Mouse (Mus musculus) heart, embryonic 11.5 days (tissue): Measurements from ENCODE around the gene Batf3. TPM values are rescaled to one million over a fixed set of nuclear protein-coding genes. Genes with fewer than 3 reads are reported as not detected.

ENCODE experiments used
- ATAC-seq: fragments of 200-750 bp; cut with Nextera tagmentation; replicated peaks from 2 replicates; pipeline ENCODE4 v1.8.0; 2017; ENCODE audit warnings: moderate library complexity; ENCODE audit not compliant: insufficient number of reproducible peaks, low FRiP score, low TSS enrichment
- H3K27ac ChIP-seq: fragments of 300-500 bp; sonication (generic); 2 replicates; pipeline ENCODE4 v1.5.1; 2014; ENCODE audit warnings: mild to moderate bottlenecking, low read depth, low read length
- H3K27me3 ChIP-seq: fragments of 300-500 bp; sonication (generic); 2 replicates; pipeline ENCODE4 v1.6.1; 2014; ENCODE audit warnings: mild to moderate bottlenecking, low read length, mixed read lengths; ENCODE audit not compliant: control insufficient read depth, insufficient read depth
- H3K36me3 ChIP-seq: fragments of 300-500 bp; sonication (generic); 2 replicates; pipeline ENCODE4 v1.6.1; 2014; ENCODE audit warnings: mild to moderate bottlenecking, low read length, moderate library complexity, mixed read lengths; ENCODE audit not compliant: control insufficient read depth, insufficient read depth
- H3K4me1 ChIP-seq: fragments of 300-500 bp; sonication (generic); 2 replicates; pipeline ENCODE4 v1.6.1; 2014; ENCODE audit warnings: low read length; ENCODE audit not compliant: control insufficient read depth, insufficient read depth
- H3K4me2 ChIP-seq: fragments of 300-500 bp; sonication (generic); 2 replicates; pipeline ENCODE4 v1.6.1; 2014; ENCODE audit warnings: mild to moderate bottlenecking, moderate library complexity
- H3K4me3 ChIP-seq: fragments of 300-500 bp; sonication (generic); 2 replicates; pipeline ENCODE4 v1.5.1; 2014; ENCODE audit warnings: low read depth, low read length
- H3K9ac ChIP-seq: fragments of 300-500 bp; sonication (generic); 2 replicates; pipeline ENCODE4 v1.6.1; 2014; ENCODE audit warnings: mild to moderate bottlenecking, low read depth, low read length, moderate library complexity
- H3K9me3 ChIP-seq: fragments of 300-500 bp; sonication (generic); replicated peaks from 2 replicates; pipeline ENCODE4 v1.6.1; 2016; ENCODE audit warnings: low read length; ENCODE audit not compliant: control insufficient read depth
- WGBS: fragments of 180-500 bp; shearing (Covaris S2); extraction: QIAGEN DNeasy Blood & Tissue Kit; methylation state at CpG from one replicate; pipeline ENCODE4 v1.1.7; 2014; ENCODE audit not compliant: insufficient replicate concordance; 5-methylcytosine and 5-hydroxymethylcytosine counted together
- polyA plus RNA-seq: library from polyadenylated mRNA; unstranded; fragments of >200 nt; fragmentation: Nextera tagmentation; extraction: Ambion mirVana; gene quantifications from 2 replicates; pipeline ENCODE4 v1.2.1, GENCODE M21; 2014

Batf3 gene
- polyA plus RNA-seq, 1 experiment from 2014 or later, result 5.1 TPM

DNA sequence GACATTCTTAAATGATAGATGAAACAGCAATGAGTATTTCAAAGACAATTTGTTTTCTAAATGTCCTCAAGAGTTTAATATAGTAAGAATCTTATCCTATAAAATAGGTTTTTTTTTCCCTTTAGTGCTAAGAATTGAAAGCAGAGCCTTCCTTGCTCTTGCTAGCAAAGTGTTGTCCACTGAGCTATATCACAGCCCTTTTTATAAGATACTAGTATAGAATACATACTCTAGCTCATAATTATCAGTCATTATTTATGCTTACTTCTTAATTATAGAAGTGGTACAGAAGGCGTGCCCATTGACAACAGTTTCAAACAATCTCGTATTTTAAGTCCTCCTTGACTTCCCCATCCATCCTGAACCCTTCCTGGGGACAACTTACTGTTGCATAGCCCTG lies 33.1 kb upstream of the Batf3 start:
- Histone ChIP-seq H3K36me3 (peaks cover 15% of the 10 kb centered on the region), H3K4me1 (peaks cover 4% of the 10 kb centered on the region), H3K9me3 (no peaks in the 10 kb centered on the region), H3K4me2 (no peak overlapping the region), H3K9ac (no peak overlapping the region), H3K27me3 (no peaks in the 10 kb centered on the region), H3K27ac (no peak overlapping the region), H3K4me3 (no peak overlapping the region)
- ATAC-seq, result no peak
- 81% methylated on average over 2 of the region's 2 CpGs for WGBS

- Histone ChIP-seq H3K27ac (no peak overlapping the region), H3K4me2 (no peak overlapping the region), H3K36me3 (peaks cover 21% of the 10 kb centered on the region), H3K27me3 (no peaks in the 10 kb centered on the region), H3K4me3 (no peak overlapping the region), H3K4me1 (peaks cover 4% of the 10 kb centered on the region), H3K9me3 (no peaks in the 10 kb centered on the region), H3K9ac (no peak overlapping the region)
- WGBS, result 83% methylated on average over 4 of the region's 4 CpGs
- no peak for ATAC-seq
Measured at GRCm38 (mm10) chr1:191065188-191065587, 32.5 kb upstream of the Batf3 start.

- H3K4me3 ChIP-seq, result no peak overlapping the region
- H3K4me2 ChIP-seq, result no peak overlapping the region
- peaks cover 4% of the 10 kb centered on the region for H3K4me1 ChIP-seq
- H3K27me3 ChIP-seq, result no peaks in the 10 kb centered on the region
- H3K27ac ChIP-seq, result no peak overlapping the region
- H3K36me3 ChIP-seq, result peaks cover 38% of the 10 kb centered on the region
- ATAC-seq, result no peak
- WGBS, result 78% methylated on average over 5 of the region's 5 CpGs
- H3K9me3 ChIP-seq, result no peaks in the 10 kb centered on the region
- no peak overlapping the region for H3K9ac ChIP-seq
Measured at GRCm38 (mm10) chr1:191068377-191068776, 29.3 kb upstream of the Batf3 start.

GRCm38 (mm10) chr1:191070259-191070658 lies 27.4 kb upstream of the Batf3 start:
- Histone ChIP-seq H3K4me1 (no peaks in the 10 kb centered on the region), H3K9ac (no peak overlapping the region), H3K27me3 (no peaks in the 10 kb centered on the region), H3K36me3 (peaks cover 44% of the 10 kb centered on the region), H3K4me2 (no peak overlapping the region), H3K4me3 (no peak overlapping the region), H3K9me3 (no peaks in the 10 kb centered on the region), H3K27ac (no peak overlapping the region)
- 91% methylated on average over 4 of the region's 4 CpGs for WGBS
- ATAC-seq, result no peak

DNA sequence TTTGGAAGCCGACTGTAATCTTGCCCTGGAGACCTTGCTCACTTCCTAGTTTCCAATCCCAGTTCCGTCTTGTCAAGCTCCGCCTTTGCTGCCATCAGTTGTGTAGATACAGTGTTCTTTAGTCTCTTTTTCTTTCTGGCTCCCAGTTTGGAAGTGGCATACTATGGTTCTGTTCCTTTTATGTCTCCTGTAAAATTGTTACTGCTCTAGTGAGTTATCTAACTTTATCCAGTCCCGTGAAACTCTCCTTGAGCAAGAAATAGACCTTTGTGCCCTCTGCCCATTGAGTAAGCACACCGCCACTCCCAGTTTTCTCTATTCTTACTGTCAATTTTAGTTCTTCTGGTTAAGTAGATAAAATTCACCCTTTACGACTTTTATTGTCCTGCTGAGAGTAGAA lies 26.0 kb upstream of the Batf3 start:
- Histone ChIP-seq H3K27ac (no peak overlapping the region), H3K4me1 (no peaks in the 10 kb centered on the region), H3K36me3 (peaks cover 39% of the 10 kb centered on the region), H3K9ac (no peak overlapping the region), H3K9me3 (no peaks in the 10 kb centered on the region), H3K4me3 (no peak overlapping the region), H3K27me3 (no peaks in the 10 kb centered on the region), H3K4me2 (no peak overlapping the region)
- no peak for ATAC-seq
- 88% methylated on average over 6 of the region's 6 CpGs for WGBS

DNA sequence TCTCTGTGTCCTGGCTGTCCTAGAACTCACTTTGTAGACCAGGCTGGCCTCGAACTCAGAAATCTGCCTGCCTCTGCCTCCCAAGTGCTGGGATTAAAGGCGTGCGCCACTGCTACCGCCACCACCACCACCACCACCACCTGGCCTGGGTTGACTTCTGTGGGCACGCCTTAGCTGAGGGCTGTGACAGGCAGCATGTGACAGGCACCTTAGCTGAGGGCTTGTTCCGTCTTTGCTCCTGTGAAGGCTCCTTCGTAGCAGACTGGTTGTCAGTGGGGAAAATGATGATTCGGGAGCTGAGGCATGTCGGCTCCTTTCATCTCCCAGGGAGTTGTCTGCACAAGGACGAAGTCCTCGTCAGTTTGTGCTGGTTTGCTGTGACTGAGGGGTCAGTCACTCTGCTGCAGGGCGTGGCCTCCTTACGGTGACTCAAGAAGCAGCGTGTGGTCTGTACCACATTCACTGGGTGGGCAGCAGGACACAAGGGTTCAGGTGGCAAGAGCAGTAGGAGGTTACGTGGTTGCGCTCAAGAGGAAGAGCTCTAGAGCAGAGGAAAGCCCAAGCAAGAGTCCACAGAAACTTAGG lies 25.2 kb upstream of the Batf3 start:
- H3K4me3 ChIP-seq, result no peak overlapping the region
- H3K4me1 ChIP-seq, result no peaks in the 10 kb centered on the region
- H3K27me3 ChIP-seq, result no peaks in the 10 kb centered on the region
- H3K27ac ChIP-seq, result no peak overlapping the region
- 90% methylated on average over 16 of the region's 16 CpGs for WGBS
- H3K9ac ChIP-seq, result no peak overlapping the region
- ATAC-seq, result no peak
- H3K9me3 ChIP-seq, result no peaks in the 10 kb centered on the region
- peaks cover 44% of the 10 kb centered on the region for H3K36me3 ChIP-seq
- no peak overlapping the region for H3K4me2 ChIP-seq

GRCm38 (mm10) chr1:191073001-191073400 lies 24.6 kb upstream of the Batf3 start:
- Histone ChIP-seq H3K36me3 (peaks cover 44% of the 10 kb centered on the region), H3K4me2 (no peak overlapping the region), H3K4me3 (no peak overlapping the region), H3K9me3 (no peaks in the 10 kb centered on the region), H3K27me3 (no peaks in the 10 kb centered on the region), H3K4me1 (no peaks in the 10 kb centered on the region), H3K27ac (no peak overlapping the region), H3K9ac (no peak overlapping the region)
- WGBS, result 82% methylated on average over 6 of the region's 6 CpGs
- no peak for ATAC-seq

GRCm38 (mm10) chr1:191073486-191073885 lies 24.2 kb upstream of the Batf3 start:
- H3K9me3 ChIP-seq, result no peaks in the 10 kb centered on the region
- H3K4me2 ChIP-seq, result no peak overlapping the region
- ATAC-seq, result no peak
- no peak overlapping the region for H3K27ac ChIP-seq
- H3K4me3 ChIP-seq, result no peak overlapping the region
- H3K36me3 ChIP-seq, result peaks cover 45% of the 10 kb centered on the region
- whole genome bisulfite sequencing, result 86% methylated on average over 4 of the region's 4 CpGs
- H3K4me1 ChIP-seq, result no peaks in the 10 kb centered on the region
- H3K9ac ChIP-seq, result no peak overlapping the region
- no peaks in the 10 kb centered on the region for H3K27me3 ChIP-seq

DNA sequence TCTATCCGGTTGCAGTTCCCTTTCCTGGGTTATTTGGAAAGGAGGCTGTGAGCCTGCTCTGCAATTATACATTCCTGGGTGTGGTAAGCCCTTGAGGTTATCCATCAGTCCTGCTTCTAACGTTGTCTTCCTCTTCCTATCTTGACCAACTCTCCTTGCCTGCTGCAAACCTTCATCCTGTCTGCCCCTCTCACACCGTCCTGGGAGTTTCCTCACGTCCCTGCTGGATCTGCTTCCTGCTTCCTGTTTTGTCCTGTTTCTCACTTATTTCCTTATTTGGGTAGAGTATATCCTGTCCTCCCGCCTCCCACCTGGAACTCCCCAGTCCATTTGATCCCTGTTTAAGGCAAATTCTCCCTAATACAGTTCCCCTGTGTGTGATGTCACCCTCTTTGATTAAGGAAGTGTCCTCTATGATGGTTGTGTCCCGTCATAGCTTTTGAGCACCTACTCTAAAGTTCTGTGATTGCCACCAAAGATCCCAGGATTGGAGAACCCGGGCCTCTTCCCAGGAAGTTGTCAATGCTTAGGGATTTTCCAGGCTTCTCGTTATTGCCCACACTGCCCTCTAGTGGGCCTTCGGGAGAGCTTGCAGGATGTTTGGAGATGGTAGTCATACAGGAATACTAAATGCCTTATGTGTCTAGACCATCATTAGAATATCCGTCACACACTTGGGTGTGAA lies 22.3 kb upstream of the Batf3 start:
- Histone ChIP-seq H3K4me1 (no peaks in the 10 kb centered on the region), H3K4me2 (no peak overlapping the region), H3K9ac (no peak overlapping the region), H3K4me3 (no peak overlapping the region), H3K27ac (peak overlapping the region; percentile 50), H3K36me3 (peaks cover 31% of the 10 kb centered on the region), H3K27me3 (no peaks in the 10 kb centered on the region), H3K9me3 (no peaks in the 10 kb centered on the region)
- 50% methylated on average over 10 of the region's 10 CpGs for WGBS
- ATAC-seq, result no peak
